In the genomic region with DNA sequence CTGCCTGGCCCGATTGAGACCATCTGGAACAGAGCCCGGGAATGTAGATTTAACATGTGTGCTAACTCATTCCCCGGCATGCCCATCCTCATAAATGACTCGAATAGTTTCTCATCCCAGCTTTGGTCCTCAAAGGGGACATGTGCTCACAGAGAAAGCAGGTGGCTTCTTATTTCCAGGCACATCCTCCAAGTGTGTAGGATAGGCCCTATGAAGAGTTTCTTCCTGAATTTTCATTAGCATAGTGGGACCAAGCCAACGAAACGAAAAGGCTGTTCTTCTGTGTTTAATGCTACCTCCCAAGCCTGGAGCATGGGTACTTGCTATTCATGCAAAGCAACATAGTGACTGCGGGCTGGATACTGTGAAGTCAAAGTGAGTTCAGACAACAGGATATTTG, we compare ENCODE assay signal across 25 mouse cellular contexts.
"Had no signal": no experiment of that assay in that cellular context is flagged by ENCODE, and none has a peak within 500 bp of the region (broad histone marks: within the 10 kb centered on the region; RNA-seq: fewer than 3 reads in every experiment).

No protein-coding gene starts in this region.

- H3K27ac ChIP-seq: heart, embryonic 10.5 days; heart, embryonic 13.5 days; heart, embryonic 15.5 days; hindbrain, embryonic 14.5 days; intestine, embryonic 15.5 days; limb, embryonic 10.5 days; limb, embryonic 12.5 days; liver, embryonic 13.5 days; liver, embryonic 15.5 days had no signal

- H3K4me1 ChIP-seq: heart, embryonic 15.5 days; intestine, embryonic 15.5 days; limb, embryonic 10.5 days; limb, embryonic 12.5 days; liver, embryonic 13.5 days; liver, embryonic 15.5 days had no signal

- H3K4me3 ChIP-seq: heart, embryonic 10.5 days; heart, embryonic 13.5 days; heart, embryonic 15.5 days; intestine, embryonic 15.5 days; limb, embryonic 10.5 days; limb, embryonic 12.5 days; liver, embryonic 13.5 days; liver, embryonic 15.5 days had no signal

- DNase-seq: gastrocnemius, postnatal 14 days; gastrocnemius, postnatal 36 days; heart, adult 18-20 months; heart, postnatal 14 days; heart, postnatal 36 days; kidney, adult 18-20 months; kidney, adult 8-10 months; kidney, postnatal 10 days; kidney, postnatal 25 days; kidney, postnatal 4 days; liver; liver, embryonic 13.5 days; liver, postnatal 0 days had no signal

- H3K27me3 ChIP-seq: heart, embryonic 13.5 days; heart, embryonic 15.5 days; intestine, embryonic 15.5 days; limb, embryonic 12.5 days; liver, embryonic 13.5 days; liver, embryonic 15.5 days had no signal

- H3K9me3 ChIP-seq: heart, embryonic 10.5 days; heart, embryonic 13.5 days; heart, embryonic 15.5 days; intestine, embryonic 15.5 days; limb, embryonic 10.5 days; limb, embryonic 12.5 days; liver, embryonic 13.5 days; liver, embryonic 15.5 days had no signal

- ATAC-seq: hindbrain, embryonic 16.5 days; inflammation-experienced regulatory T-cells, adult 6 months; intestine, embryonic 15.5 days; intestine, postnatal 0 days; liver, postnatal 0 days had no signal

- H3K36me3 ChIP-seq: heart, embryonic 10.5 days; heart, embryonic 13.5 days; heart, embryonic 15.5 days; intestine, embryonic 15.5 days; limb, embryonic 10.5 days; limb, embryonic 12.5 days; liver, embryonic 13.5 days; liver, embryonic 15.5 days had no signal

- H3K9ac ChIP-seq: heart, embryonic 13.5 days; heart, embryonic 15.5 days; hindbrain, embryonic 14.5 days; intestine, embryonic 15.5 days; limb, embryonic 12.5 days; liver, embryonic 13.5 days; liver, embryonic 15.5 days; liver, postnatal 0 days had no signal

- H3K4me2 ChIP-seq: heart, embryonic 13.5 days; heart, embryonic 15.5 days; hindbrain, embryonic 14.5 days; intestine, embryonic 15.5 days; limb, embryonic 12.5 days; liver, embryonic 11.5 days; liver, embryonic 13.5 days; liver, embryonic 15.5 days had no signal
